Mouse (Mus musculus) right cerebral cortex, postnatal 36 days (tissue): Measurements from ENCODE around the gene Sar1a.

Experiments
- DNase-seq, 2 experiments: peaks; one replicate each; pipeline ENCODE4 v3.0.0; 2022; ENCODE audit warnings: low spot score in 2 of 2, mixed read lengths in 1 of 2

The Sar1a gene

DNA sequence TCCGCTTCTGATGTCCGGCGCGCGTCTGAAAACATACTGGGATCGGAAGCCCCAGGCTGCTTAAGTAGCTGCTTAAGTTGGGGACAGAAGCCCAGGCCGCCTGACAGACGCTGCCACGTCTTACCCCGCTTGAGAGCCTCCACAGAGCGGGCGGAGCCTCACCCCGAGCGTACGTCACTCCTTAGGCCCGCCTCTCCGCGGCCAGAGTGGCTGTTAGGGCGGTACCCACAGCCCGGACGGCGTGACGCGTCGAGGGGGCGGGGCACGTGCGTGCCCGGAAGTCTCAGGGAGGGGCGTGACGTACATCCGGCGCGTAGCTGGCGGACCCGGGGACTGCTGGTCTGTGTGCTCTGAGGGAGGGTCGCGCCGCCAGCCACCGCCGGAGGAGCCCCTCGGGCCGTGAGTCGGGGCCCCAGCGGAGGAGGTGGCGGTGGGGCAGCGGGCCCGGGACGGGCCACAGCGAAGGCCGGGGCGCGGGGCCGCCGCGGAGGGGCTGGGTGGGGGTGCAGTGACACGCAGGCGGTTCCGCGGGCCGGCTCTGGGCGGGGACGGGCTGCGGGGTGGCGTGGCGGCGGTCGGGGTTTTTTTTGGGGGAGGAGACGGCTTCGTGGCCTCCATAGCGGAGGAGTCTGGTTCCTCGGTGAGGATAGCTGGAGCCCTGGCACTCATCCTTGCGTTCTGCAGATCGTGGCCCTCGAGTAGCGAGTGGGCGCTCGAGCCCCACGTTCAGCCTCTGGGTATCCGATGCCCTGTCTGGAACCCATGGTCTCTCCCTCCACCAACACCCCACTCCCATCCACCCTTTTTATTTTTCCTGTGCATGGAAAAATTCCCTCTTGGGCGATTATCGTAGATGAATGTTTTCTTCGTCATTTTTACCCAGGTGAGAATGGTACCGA lies at the start of gene Sar1a:
Sar1a (plus strand) TSS at position 285 of the 899 bp plus-strand sequence.
- DNase-seq, result peak; percentile 97 to 98

DNA sequence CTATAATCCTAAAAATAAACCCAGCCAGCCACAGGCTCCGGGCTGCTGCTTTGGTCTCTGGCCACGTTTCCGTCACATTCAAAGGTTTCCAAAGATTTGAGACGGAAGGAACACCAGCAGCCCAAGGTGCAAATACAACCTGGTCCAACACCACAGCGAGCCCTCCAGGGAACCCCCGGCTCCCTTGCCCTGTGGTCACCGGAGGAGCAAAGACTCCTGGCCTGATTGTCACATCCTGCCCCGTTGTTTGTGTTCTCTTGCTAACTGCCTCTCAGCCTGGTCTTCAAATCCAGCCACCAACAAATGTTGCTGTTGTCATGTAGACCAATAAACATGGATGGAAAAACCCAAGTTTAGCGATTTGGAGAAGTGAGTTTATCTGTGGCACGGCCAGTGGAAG lies 47.7 kb upstream of the Sar1a start:
- no peak for DNase-seq

DNA sequence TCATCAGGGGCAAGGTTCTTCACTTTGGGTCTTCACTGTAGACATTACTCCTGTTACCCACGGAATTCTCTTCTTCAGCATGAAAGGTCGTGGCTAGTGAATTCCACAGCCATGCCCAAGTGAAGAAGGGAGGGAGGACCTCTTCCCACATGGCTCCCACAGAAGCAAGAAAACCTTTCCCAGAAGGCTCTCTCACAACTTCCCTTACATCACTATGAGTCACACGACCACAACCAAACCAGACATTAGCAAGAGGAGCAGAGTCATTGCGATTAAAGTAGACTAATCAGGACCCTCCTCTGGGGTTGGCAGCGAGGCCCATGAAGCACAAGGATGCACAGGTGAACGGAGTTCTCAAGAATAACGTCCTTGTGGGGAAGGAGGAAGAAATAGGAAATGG lies 43.0 kb upstream of the Sar1a start:
- DNase-seq, result no peak

DNA sequence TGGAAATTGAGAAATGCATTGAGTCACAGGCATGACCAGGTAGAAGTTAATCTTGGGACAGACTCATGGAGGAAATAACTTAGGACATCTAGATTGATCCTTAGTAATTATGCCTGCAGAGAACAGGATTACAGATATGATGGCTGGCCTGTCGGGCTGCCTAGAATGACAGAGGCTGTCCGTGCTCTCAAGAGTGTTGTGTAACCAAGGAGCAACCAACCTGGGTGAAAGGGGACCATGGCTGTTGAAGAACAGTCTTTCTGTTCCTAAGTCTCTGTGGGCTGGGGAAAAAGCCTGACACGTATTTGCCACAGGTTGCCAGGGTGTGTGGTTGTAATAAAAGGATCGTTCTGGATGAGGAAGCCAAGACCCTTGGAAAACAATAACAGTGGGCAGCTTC lies 39.7 kb upstream of the Sar1a start:
- no peak for DNase-seq

DNA sequence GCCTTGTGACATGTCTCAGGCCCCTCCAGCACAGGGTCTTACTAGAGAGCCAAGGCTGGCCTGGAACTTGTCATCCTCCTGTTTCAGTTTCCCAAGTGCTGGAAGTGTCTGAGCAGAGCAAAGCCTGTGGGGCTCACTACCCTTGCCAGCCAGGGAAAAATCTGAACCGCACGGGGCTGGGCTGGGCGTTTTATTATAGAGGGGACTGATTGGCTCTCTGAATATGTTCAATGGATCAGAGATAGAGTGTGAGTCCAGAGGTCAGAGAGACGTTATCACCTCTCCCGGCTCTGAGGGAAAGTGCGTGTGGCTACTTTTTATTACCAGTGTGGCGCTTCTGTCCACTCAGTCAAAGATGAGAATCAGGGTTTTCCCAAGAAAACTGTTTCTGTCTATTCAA lies 33.5 kb upstream of the Sar1a start:
- DNase-seq, result no peak

DNA sequence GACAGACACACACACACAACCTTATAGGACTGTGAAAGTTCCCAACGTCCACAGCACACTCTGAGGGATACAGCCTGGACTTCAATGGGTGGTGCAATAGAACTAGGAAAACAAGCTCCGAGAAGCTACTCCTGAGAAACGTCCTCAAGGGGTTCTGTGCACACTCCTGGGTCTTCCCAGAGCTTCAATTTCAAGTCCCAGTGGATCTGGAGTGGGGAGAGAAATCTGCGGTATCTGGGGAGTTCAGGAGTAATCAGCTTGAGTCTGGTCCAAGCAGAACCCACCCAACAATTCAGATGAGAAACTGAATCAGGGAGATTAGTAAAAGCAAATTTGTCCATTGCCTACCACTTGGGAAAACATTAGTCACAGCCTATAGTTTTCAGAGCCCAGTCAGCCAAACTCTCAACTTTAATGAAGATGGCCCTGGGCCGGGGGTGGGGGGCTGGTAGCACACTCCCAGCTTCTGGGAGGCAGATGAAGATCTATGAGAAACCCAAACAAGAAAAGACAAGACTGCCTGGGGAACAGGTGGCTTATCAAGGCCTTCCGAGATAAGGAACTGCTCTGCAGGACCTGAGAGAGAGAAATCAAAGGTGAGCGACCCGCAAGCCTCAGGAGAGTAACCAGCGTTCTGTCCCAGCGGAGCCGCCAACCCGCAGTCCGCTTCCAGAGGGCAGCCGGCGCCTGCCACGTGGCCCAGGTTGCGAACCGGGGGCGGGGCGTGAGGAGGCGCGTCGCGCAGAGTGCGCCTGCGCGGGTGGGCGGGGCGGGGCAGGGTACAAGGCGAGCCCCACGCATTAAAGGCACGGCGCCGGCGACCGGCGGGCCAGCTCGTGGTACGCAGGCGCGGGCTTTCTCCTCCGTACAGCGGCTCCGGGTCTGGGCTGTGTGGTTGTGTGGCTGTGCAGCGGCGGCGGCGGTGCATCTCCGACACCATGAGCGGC lies 32.0 kb upstream of the Sar1a start, which contains the start of gene Ppa1:
Ppa1 (plus strand) TSS at position 763 of the 947 bp plus-strand sequence.
- peak; percentile 81 for DNase-seq

DNA sequence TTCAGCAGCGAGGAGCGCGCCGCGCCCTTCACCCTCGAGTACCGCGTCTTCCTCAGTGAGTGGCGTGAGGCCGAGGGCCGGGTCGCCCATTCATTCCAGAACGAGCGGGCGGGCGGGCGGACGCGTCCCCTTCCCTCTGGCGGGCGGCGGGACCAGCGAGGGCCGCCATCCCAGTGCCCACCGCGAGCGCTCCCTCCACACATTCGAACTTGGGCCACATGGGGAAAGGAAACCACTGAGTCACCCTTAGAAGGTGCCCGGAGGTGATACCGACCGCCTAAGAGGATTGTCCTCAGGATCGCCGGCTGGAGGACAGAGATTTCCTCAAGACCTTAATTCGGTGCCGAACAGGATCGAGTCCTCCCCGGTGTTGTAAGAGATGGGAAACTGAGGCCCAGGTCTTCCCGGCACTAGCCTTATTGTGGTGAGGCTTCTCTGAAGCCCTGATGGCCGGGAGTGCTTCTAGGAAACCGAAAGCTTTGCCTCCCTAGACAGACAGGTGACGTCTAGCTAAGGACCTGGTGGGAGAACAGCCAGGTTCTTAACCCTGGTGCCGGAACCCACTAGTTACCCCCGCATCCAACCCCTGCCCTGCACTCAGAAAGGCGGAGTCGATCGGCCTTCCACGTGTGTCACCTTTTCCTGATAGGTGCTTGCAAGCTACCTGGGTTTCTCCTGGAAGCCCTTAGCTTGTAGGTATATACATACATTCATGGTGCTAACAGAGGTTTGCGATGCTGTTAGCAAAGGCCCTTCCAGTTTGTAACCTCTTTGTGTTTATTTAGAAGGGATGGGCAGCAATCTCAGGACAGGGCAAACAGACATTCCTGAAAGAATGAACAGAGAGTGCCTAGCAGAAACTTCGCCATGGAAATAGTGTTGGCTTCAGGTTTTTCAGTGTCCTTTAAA lies 31.1 kb upstream of the Sar1a start:
- no peak for DNase-seq

DNA sequence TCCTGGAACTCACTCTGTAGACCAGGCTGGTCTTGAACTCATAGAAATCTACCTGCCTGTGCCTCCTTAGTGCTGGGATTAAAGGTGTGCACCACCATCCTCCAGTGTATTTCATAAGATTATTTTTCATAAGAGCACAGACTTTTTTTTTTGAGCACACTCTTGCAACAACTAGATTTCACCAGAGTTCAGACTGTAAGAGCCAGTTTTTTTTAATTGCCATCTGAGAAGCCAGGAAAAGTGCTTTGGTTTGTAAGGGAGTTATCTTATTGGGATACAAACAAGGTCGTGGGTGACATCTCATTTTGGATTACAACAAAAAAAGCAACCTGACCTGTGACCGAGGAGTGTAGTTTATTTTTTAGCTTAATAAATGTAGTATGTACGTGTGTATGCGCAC lies 26.0 kb upstream of the Sar1a start:
- no peak for DNase-seq

DNA sequence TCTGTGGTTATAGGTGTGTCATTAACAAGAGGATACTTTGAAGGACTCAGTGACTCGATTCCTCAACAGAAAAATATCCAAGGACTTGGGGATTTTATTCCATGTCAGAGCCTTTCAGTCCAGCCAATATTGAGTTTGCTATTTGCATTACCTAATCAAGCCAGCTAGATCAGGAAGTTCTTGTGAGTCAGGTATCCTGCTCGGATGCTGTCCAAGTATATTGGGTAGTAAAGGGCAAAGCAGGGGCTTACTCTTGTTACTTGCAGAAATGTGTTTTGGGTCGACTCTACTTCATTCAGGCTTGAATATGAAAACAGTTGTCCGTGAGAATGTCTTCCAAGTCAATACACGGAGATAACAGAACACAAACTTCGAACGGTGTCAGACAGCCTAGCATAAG lies 25.4 kb upstream of the Sar1a start:
- DNase-seq, result no peak

DNA sequence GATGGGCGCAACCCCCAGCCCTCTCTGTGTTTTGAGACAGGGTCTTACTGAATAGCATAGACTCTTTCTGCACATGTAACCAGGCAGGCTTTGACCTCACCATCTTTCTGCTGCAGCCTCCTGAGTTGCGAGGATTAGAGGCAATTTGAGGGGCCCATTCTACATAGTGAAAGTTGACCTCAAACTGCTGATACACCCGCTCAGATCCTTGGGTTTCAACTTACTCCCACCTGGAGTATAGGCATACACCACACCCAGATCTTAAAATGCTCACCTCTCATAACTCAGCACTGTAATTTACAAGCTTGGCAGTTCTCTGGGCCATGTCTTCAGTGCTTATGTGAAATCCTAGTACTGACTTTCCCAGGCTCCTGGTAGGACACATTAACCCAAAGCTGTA lies 24.9 kb upstream of the Sar1a start:
- no peak for DNase-seq

DNA sequence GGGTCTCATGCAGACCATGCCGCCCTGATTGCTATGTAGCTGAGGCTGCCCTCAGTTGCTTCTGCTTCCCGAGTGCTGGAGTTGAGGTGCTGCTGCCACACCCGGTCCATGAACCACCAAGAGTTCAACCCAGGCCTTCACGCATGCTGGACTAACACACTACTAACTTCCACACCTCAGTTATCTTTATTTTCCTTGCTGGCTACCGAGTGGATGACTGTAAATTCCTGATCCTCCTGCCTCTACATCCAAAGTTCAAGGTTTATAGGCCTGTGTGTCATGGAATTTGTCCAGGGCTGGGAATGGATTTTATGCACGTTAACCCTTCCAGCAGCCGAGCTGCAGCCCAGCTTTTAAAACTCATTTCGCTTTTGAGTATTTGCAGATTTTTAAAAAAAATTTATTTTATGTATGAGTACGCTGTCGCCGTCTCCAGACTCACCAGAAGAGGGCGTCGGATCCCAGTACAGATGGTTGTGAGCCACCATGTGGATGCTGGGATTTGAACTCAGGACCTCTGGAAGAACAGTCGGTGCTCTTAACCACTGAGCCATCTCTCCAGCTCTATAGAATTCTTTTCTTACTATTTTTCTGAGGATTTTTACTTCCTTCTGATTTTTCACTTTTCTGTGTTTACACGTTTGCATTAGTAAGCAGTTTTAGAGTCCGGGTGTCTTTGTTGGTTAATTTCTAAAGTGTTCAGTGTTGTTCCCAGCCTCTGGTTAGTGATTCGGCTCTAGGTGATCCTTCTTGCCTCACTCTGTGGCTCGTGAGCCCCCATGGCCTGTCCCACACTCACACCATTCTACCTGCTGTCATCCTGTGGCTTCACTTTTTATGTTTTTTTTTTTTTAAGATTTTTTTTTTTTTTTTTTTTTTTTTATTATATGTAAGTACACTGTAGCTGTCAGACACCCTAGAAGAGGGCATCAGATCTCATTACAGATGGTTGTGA lies 22.9 kb upstream of the Sar1a start:
- no peak for DNase-seq

DNA sequence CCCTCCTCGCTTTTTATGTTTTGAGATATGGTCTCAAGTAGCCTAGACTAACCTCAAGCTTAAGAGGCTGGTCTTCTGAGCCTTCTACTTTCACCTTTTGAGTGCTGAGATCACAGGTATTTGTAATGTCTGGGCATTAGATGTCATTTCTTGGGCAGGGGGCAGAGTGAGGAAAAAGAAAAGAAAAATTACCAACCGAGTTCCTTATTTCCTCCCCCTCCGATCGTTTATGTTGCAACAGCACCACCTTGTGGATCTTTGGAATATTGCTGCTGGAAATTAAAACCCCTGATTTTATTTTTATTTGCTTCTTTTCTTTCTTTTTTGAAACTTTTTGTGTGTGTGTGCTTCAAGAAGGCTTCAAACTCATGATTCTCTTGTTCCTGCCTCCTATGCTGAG lies 22.1 kb upstream of the Sar1a start:
- no peak for DNase-seq

DNA sequence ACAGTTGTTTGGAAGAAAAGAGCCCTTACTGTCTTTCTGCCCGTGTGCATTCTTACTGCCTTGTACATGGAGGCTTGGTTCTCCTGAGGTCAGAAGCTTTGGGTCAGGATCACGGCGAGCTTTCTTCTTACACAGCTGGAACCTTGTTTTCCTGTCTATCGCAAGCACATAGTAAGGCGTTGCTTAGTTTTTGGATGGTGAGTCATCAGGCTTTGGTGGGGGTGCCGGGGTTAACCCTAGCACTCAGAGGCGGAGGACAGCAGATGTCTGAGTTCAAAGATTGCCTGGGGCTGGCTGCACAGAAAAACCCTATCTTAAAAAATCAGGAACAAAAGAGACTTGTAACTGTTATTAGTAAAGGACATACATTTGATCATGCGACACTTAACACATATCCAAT lies 18.2 kb upstream of the Sar1a start:
- no peak for DNase-seq

DNA sequence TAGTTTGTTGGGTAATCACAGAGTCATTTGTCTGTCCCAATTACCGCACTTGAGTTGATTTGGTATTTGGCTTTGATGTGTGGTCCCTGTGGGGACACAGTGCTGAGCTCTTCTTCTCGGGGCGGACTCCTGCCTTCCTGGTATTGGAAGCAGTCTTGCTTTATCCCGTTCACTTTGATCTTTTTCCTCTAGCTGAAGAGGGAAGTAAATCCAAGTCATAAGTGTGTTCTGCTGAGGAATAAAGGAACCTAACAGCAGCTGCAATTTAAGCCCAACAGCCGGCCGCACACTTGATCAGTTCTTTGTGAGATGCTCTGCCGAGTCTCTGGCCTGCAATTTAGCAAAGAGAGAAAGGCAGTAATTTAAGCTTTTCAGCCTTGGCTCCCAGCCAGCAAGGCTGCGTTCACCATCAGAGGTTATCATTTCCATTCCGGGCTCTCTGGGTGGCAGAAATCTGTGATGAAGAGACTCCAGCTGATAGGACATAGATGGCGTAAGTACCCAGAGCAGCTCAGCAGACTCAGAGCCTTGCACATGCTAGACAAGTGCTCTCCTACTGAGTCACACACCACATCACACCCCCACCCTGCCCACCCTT lies 17.6 kb upstream of the Sar1a start:
- DNase-seq, result no peak

DNA sequence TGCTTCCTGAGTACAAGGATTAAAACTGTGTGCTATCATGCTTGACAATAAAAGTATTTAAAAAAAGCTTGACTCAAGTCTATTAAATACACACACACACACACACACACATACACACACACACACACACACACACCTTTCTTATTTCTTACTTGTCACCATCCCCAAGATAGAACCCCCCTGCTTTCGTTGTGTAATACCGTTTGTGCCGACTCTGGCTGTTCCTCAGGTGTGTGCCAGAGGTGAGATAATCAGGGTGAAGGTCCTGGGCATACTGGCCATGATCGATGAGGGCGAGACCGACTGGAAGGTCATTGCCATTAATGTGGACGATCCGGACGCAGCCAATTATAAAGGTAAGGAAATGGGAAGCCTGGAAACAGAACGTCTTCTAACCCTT lies 15.0 kb upstream of the Sar1a start:
- DNase-seq, result no peak

DNA sequence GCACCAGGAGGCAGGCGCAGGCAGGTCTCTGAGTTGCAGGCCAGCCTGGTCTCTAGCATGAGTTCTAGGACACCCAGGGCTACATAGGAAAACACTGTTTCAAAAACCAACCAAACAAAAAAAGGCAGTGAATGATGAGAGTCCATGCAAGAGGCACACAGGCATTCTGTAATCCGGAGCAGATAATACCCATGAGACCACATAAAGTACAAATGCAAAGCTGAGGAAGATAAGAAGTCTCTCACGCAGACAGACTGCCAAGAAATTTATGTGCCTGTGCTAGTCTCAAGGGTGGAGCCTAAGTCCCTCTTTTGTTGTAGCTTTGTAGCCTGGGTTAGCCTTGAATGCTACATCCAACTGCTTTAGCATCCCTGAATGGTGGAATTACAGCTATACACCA lies 14.4 kb upstream of the Sar1a start:
- no peak for DNase-seq

DNA sequence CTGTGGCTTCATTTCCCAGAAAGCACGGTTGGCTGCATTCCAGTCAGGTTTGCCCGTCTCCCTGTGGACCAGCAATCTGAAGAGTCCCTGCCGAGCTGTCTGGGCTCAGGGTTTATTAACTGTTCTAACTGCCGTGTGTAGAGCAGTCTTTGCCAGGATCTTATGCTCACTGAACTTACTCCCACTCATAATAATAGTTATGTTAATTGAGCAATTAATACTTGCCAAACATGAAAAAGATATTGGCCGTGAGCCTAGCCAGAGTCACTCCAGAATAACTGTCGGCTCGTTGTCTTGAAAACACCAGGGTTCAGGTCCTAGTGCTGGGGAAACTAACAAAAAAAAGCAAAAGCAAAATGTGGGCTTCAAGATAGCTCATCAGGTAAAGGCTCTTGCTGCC lies 10.8 kb upstream of the Sar1a start:
- DNase-seq, result no peak

DNA sequence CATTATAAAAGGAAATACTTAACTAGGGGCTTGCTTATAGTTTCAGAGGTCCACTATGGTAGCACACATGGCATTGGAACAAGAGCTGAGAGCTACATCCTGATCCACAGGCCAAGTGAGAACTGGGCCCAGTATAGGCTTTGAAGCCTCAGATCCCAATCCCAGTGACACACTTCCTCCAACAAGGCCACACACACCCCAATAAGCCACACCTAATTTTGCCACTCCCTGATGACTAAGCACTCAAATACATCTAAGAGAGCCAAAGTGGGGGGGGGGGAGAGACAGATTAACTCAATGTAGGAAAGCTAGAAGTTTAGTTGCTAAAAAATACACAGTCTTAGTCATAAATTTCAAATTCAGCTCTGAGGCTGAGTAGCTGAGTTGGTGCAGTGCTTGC lies 10.2 kb upstream of the Sar1a start:
- no peak for DNase-seq

DNA sequence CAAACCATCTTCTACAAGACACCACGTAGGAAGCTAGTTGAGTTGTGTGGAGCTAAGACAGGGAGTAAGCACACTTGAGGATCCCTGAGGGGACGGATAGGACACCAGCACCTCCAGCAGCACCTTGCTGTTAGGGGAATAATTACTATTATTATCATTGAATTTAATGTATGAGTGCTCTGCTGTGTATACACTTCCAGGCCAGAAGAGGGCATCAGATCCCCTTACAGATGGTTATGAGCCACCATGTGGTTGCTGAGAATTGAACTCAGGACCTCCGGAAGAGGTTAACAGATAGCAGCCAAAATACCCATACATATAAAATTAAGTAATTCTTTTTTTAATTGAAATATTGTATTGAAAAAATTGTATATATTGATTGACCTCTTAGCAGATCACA lies 9.3 kb upstream of the Sar1a start:
- no peak for DNase-seq

DNA sequence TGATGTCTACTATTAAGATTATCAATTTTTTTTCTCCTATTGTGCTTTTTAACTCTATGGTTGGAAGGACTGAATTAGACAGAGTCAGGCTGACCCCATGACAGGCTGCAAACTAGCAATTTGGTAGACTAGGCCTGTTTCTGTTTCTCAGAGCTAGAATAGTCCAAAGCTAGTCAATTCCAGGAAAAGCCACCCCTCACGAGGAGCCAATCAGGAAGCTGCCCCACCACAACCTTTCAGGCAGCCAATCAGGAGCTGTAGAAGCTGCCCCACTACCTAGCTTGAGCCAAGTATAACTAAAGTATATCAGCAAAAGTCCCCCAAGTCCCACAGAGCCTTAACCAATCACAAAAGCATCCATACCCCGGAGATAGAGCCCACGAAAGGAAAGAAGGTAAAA lies 4.2 kb upstream of the Sar1a start:
- no peak for DNase-seq
